Mouse (Mus musculus) heart, postnatal 0 days (tissue): ENCODE results near the gene Pea15a.

Experiments used
- CTCF ChIP-seq: IDR thresholded peaks from 2 replicates; pipeline ENCODE4 v1.5.1; 2016; ENCODE audit warnings: antibody characterized with exemption, control low read depth, low read depth
- EP300 ChIP-seq: IDR thresholded peaks from 2 replicates; pipeline ENCODE4 v1.6.1; 2016; ENCODE audit warnings: antibody characterized with exemption, low read depth

DNA sequence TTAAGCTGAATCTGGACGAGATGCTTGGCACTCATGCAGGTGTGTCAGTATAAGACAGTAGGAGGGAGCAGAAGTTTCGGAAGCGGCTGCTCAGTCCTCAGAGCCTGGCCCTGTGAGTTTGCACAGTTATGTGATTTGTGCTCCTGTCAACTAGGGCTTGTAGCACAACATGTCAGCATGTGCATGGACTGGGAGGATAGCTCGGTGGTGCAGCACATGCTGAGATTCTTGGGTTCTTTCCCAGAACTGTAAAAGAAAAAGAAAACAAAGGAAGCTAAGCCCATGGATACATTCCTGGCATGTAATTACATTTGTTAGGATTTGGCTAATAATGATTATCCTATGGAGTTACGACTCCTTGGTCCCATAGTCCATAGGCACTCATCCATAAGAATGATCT, 33.4 kb downstream of the Pea15a start:
- TF ChIP-seq CTCF (no peak), EP300 (no peak)
